Mouse (Mus musculus) CD4-positive, CD25-positive, alpha-beta regulatory T cell (primary cell): ENCODE data around the gene Npw. TPM values are rescaled to one million over a fixed set of nuclear protein-coding genes. Genes with fewer than 3 reads are reported as not detected.

Source experiments
- polyA plus RNA-seq: library from polyadenylated mRNA; unstranded; fragments of 100-300 nt; shearing (Covaris generic); gene quantifications from one replicate; pipeline ENCODE4 v1.2.1, GENCODE M21; 2017

The Npw gene
- not detected for polyA plus RNA-seq

DNA sequence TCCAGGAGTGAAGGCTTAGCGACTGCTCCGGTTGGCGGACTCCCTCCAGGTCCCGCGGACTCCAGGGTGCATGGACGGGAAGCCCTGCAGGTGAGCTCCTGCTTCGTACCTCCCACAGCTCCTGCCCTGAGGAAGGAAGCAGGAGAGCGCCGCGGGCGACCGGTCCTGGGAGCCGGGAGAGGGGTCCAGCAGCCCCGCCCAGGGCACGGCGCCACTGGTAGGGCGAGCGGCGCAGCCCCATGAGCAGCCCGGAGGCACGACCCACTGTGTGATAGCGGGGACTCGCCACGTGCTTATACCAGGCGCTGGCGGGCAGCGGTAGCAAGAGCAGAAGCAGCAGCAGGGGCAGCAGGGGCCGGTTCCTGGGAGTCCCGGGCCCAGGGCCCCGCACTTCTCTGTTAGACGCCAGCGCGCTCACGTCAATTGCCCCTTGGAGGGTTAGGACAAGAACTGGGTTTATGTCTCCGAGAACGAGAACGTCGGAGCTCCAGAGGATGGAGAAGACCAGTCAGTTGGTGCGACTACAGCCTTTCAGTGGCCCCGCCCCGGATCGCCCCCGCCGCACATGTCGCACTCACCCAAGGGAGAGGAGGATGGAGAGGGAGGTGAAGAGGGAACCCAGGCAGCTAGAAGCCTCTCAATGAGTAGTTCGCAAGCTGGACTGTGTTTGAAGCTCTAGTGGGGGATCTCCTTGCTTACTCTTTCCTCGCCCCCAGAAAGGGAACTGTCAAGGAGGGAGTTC, at the start of gene Npw:
Gene Npw, minus strand, starts transcription at position 441 of the 742 bp plus-strand sequence.

DNA sequence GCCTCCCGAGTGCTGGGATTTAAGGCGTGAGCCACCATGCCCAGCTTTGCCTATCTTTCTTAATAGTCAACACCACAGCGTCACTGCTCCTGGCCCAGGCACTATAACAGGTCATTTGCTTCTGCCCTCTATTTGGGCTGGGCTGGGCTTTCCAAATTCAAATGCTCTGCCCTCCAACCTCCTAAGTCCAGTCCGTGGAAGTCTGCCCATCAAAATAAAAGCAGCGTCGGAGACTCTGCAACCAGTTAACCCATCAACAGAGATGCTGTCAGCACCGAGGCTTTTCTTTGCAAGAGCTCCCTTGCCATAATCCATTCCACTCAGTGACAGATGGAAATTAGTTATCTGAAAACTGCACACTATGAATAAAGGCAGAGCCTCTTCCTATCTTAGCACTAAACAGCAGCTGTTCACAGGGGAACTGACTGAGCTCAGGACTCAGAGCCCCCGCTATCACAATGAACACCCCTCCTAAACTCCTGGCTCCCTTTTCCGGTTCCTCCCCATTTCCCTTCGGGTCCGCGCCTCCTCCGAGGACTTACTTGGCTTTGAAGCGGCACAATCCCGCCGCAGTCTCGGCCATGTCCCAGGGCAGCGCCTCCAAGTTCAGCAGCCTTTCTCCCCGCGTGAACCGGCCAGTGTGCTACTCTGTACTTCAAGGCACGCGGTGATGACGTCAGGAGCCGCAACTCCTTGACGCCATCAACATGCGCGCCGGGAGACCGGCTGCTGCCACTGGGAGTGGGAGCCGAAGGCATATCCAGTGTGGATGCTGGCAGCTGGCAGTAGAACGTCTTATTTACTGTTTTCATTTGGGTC, 48.9 kb upstream of the Npw start, which contains the start of gene Tbl3:
Gene Tbl3, minus strand, starts transcription at position 679 of the 819 bp plus-strand sequence.

DNA sequence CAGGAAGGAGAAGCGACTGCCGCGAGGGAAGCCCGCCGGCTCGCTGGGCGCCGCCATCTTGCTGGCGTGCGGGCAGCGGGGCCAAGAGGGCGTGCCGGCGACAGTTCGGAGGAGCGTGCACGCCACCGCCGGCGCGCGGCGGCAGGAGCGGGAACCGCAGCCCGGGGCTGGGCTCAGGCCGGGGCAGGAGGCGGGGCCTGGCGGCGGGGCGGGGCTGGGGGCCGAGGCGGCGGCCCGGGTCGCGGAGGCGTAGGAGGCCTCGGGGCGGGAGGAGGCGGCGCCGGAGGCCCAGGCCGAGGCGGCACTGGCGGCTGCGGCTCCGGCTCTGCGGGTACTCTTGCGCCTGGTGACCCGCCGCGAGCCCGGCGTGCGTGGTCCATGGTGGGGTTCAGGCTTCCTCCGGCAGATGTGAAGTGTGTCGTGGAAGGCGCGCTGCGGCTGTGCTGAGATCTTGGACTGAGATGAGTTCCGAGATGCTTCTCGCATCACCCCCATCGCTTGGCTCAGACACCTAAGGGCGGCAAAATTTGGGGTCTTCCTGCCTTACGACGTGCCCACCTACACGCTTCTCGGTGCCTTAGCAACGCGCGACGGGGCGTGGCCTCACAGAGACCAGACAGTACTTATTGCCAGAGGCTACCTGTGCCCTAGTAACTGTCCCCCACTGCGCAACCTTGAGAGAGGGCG, 37.9 kb upstream of the Npw start, which contains the start of the genes Gfer and Noxo1:
Gene Gfer, minus strand, starts transcription at position 146 of the 687 bp plus-strand sequence.
Gene Noxo1, plus strand, starts transcription at position 224 of the 687 bp plus-strand sequence.

DNA sequence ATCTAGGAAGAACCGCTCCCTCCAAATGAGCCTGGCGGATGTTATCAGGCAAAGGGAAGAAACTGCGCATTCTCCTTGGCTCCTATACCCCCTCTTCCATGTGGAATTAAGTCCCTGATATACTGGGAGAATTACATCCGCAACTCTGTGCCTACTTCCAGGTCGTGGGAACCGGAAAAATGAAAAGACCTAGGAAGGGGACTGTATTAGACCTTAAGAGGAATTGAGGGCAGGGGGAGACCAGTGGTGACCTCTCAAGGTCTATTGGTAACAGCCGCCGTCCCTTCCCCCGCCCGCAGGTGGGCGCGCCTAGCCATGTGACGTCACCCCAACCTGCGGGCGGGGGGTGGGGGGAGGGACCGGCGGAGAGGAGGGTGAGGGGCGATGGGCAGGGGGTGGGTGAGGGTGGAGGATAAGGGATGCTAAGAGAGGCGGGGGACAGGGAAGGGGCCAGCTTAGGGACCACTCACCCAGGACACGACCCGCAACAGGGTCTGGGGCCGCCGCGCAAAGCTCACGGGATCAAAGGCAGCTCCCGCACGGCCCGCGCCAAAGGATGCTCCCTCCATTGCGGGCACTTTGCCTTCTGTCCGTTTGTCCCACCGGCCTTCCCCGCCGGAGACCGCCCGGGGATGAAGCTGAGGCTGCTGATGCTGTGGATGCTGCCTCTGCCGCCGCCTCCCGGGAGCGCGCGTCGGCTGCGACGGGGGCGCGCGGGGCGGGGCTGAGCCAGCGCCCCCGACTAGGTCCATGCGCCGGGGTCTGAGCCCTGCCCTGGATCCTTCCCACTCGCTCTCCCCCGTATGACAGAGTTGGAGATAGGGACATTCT, 31.2 kb upstream of the Npw start, which contains the start of gene Syngr3:
Gene Syngr3, minus strand, starts transcription at position 705 of the 831 bp plus-strand sequence.

GRCm38 (mm10) chr17:24669545-24670245, 11.4 kb upstream of the Npw start, which contains the start of gene Zfp598:
TSS of gene Zfp598 (plus strand) at chr17:24669687.

GRCm38 (mm10) chr17:24650070-24650616, 8.1 kb downstream of the Npw start, which contains the start of gene Slc9a3r2:
TSS of gene Slc9a3r2 (minus strand) at chr17:24650327.

GRCm38 (mm10) chr17:24632167-24632812, 26.0 kb downstream of the Npw start, which contains the start of the genes Tsc2 and Nthl1:
TSS of gene Tsc2 (minus strand) at chr17:24632630.
TSS of gene Nthl1 (plus strand) at chr17:24632680.

Other genes with a start within 250 kb of the Npw start
- gene Rnps1, start 243.9 kb downstream of the Npw start, polyA plus RNA-seq, result 197 TPM
- gene Eci1, start 231.8 kb downstream of the Npw start, polyA plus RNA-seq, result 75.0 TPM
- 3.2 TPM for gene Dnase1l2, start 215.4 kb downstream of the Npw start, polyA plus RNA-seq
- gene E4f1, start 188.1 kb downstream of the Npw start, polyA plus RNA-seq, result 107 TPM
- gene Pgp, start 188.1 kb downstream of the Npw start, polyA plus RNA-seq, result 42.3 TPM
- gene Bricd5, start 184.6 kb downstream of the Npw start, polyA plus RNA-seq, result 0.31 TPM
- gene Mlst8, start 179.4 kb downstream of the Npw start, polyA plus RNA-seq, result 26.4 TPM
- 0.18 TPM for gene Caskin1, start 169.9 kb downstream of the Npw start, polyA plus RNA-seq
- 84.8 TPM for gene Traf7, start 130.5 kb downstream of the Npw start, polyA plus RNA-seq
- 4.5 TPM for gene Rab26, start 124.2 kb downstream of the Npw start, polyA plus RNA-seq
- gene Pkd1, start 108.6 kb downstream of the Npw start, polyA plus RNA-seq, result 50.6 TPM
- gene Tsc2, start 25.8 kb downstream of the Npw start, polyA plus RNA-seq, result 46.5 TPM
- gene Nthl1, start 25.8 kb downstream of the Npw start, polyA plus RNA-seq, result 7.4 TPM
- 0.26 TPM for gene Slc9a3r2, start 8.1 kb downstream of the Npw start, polyA plus RNA-seq
- gene Zfp598, start 11.2 kb upstream of the Npw start, polyA plus RNA-seq, result 22.6 TPM
- 0.44 TPM for gene Syngr3, start 31.5 kb upstream of the Npw start, polyA plus RNA-seq
- gene Gfer, start 37.7 kb upstream of the Npw start, polyA plus RNA-seq, result 42.2 TPM
- gene Noxo1, start 37.8 kb upstream of the Npw start, polyA plus RNA-seq, result 3.2 TPM
- 64.1 TPM for gene Tbl3, start 49.2 kb upstream of the Npw start, polyA plus RNA-seq
- not detected for gene Rnf151, start 59.6 kb upstream of the Npw start, polyA plus RNA-seq
- gene Rps2, start 59.7 kb upstream of the Npw start, polyA plus RNA-seq, result 779 TPM
- 194 TPM for gene Ndufb10, start 66.0 kb upstream of the Npw start, polyA plus RNA-seq
- not detected for gene Rpl3l, start 69.4 kb upstream of the Npw start, polyA plus RNA-seq
- gene Msrb1, start 78.2 kb upstream of the Npw start, polyA plus RNA-seq, result 16.4 TPM
- not detected for gene Hs3st6, start 94.5 kb upstream of the Npw start, polyA plus RNA-seq
- gene Meiob, start 145.8 kb upstream of the Npw start, polyA plus RNA-seq, result not detected
- 36.3 TPM for gene Hagh, start 181.7 kb upstream of the Npw start, polyA plus RNA-seq
- gene Fahd1, start 191.9 kb upstream of the Npw start, polyA plus RNA-seq, result 2.7 TPM
- not detected for gene Igfals, start 207.5 kb upstream of the Npw start, polyA plus RNA-seq
- 106 TPM for gene Nubp2, start 227.9 kb upstream of the Npw start, polyA plus RNA-seq
- gene Spsb3, start 228.2 kb upstream of the Npw start, polyA plus RNA-seq, result 64.5 TPM
- gene Eme2, start 236.6 kb upstream of the Npw start, polyA plus RNA-seq, result 46.2 TPM
- gene Mrps34, start 236.7 kb upstream of the Npw start, polyA plus RNA-seq, result 95.9 TPM
- gene Nme3, start 238.0 kb upstream of the Npw start, polyA plus RNA-seq, result 56.5 TPM